Mouse (Mus musculus) yolk sac, embryonic 10.5 days (tissue): ENCODE results near the gene Pyroxd1.
A peak's percentile ranks its signal among the peaks of the same experiment; 100 is the strongest.
"Not testable (repeated sequence)": the region's sequence is repeated elsewhere in the genome, so short reads cannot be mapped to it uniquely, and the experiment has no call there.

Experiments
- DNase-seq: peaks from one replicate; pipeline ENCODE4 v3.0.0-alpha.2; 2017; ENCODE audit warnings: low spot score

Pyroxd1 gene

GRCm38 (mm10) chr6:142345440-142346038, at the start of gene Pyroxd1:
TSS of gene Pyroxd1 (plus strand) at chr6:142345654.
- DNase-seq, result peak; percentile 90

- no peak for DNase-seq
Measured at GRCm38 (mm10) chr6:142298098-142298497, 47.4 kb upstream of the Pyroxd1 start, which contains the start of gene Iapp. TSS of gene Iapp (plus strand) at chr6:142298423.

- no peak for DNase-seq
Measured at GRCm38 (mm10) chr6:142305076-142305475, 40.4 kb upstream of the Pyroxd1 start.

- DNase-seq, result no peak
Measured at GRCm38 (mm10) chr6:142314285-142314684, 31.2 kb upstream of the Pyroxd1 start.

GRCm38 (mm10) chr6:142317106-142317505, 28.3 kb upstream of the Pyroxd1 start:
- no peak for DNase-seq

- no peak for DNase-seq
Measured at GRCm38 (mm10) chr6:142322881-142323280, 22.6 kb upstream of the Pyroxd1 start, which contains the start of gene Slco1a5. TSS of gene Slco1a5 (minus strand) at chr6:142322981.

GRCm38 (mm10) chr6:142326598-142326997, 18.9 kb upstream of the Pyroxd1 start:
- no peak for DNase-seq

GRCm38 (mm10) chr6:142329201-142329600, 16.3 kb upstream of the Pyroxd1 start:
- DNase-seq, result no peak

- no peak for DNase-seq
Measured at GRCm38 (mm10) chr6:142338961-142339360, 6.5 kb upstream of the Pyroxd1 start.

- no peak for DNase-seq
Measured at GRCm38 (mm10) chr6:142339576-142339975, 5.9 kb upstream of the Pyroxd1 start.

- DNase-seq, result no peak
Measured at GRCm38 (mm10) chr6:142343561-142343960, 1.9 kb upstream of the Pyroxd1 start.

GRCm38 (mm10) chr6:142346181-142347110, 992 bp downstream of the Pyroxd1 start:
- DNase-seq, result no peak

GRCm38 (mm10) chr6:142347431-142348385, 2.3 kb downstream of the Pyroxd1 start:
- DNase-seq, result no peak

GRCm38 (mm10) chr6:142352099-142352498, 6.6 kb downstream of the Pyroxd1 start:
- DNase-seq, result not testable (repeated sequence)

- no peak for DNase-seq
Measured at GRCm38 (mm10) chr6:142357106-142357505, 11.7 kb downstream of the Pyroxd1 start.

- no peak for DNase-seq
Measured at GRCm38 (mm10) chr6:142362036-142362435, 16.6 kb downstream of the Pyroxd1 start.

- DNase-seq, result no peak
Measured at GRCm38 (mm10) chr6:142363019-142363576, 17.6 kb downstream of the Pyroxd1 start.

GRCm38 (mm10) chr6:142365742-142366472, 20.5 kb downstream of the Pyroxd1 start:
- DNase-seq, result no peak

GRCm38 (mm10) chr6:142366473-142367018, 21.1 kb downstream of the Pyroxd1 start:
- no peak for DNase-seq

GRCm38 (mm10) chr6:142367565-142367964, 22.1 kb downstream of the Pyroxd1 start:
- DNase-seq, result no peak

GRCm38 (mm10) chr6:142369568-142369967, 24.1 kb downstream of the Pyroxd1 start:
- no peak for DNase-seq
